Mouse (Mus musculus): ENCODE measurements around the gene Kcnq5. TPM values are rescaled to one million over a fixed set of nuclear protein-coding genes. Genes with fewer than 3 reads are reported as not detected.

Kcnq5 gene
- total and polyA plus RNA-seq, 3 experiments = 6.5 to 8.7 (median 8.2) TPM

- Histone ChIP-seq H3K79me2 (replicated peaks; ENCODE audit: control insufficient read depth, extremely low read depth, insufficient read depth, poor library complexity, severe bottlenecking) (no peaks in the 10 kb centered on the region), H3K9me3 (replicated peaks; ENCODE audit: low read length) (no peaks in the 10 kb centered on the region), H3K9ac (ENCODE audit: insufficient read depth, low read depth) (no peak overlapping the region), H3K27me3 (replicated peaks) (no peaks in the 10 kb centered on the region), H3K4me3 (replicated peaks in 1 of 3; ENCODE audit: low read depth in 2 of 3, low read length in 2 of 3, poor library complexity in 1 of 3) (no peak overlapping the region), H3K4me2 (ENCODE audit: insufficient read depth, low read depth, poor library complexity, severe bottlenecking) (no peak overlapping the region), H3K36me3 (replicated peaks in 1 of 2; ENCODE audit: control insufficient read depth in 1 of 2, insufficient read depth in 1 of 2, low read length in 1 of 2) (peaks cover 0 to 7% of the 10 kb centered on the region in 2 experiments), H3K4me1 (ENCODE audit: control insufficient read depth in 1 of 2, insufficient read depth in 2 of 2) (no peaks in the 10 kb centered on the region; a peak in 1 of 4 replicates), H3K27ac (ENCODE audit: insufficient read depth, low read depth) (no peak overlapping the region)
- no peak for DNase-seq (ENCODE audit: extremely low read depth)
- TF ChIP-seq ZKSCAN1 (IDR thresholded peaks at IDR 0.05; ENCODE audit: borderline replicate concordance, low read depth, low read length) (no peak), ETS1 (conservative IDR thresholded peaks at IDR 0.05; ENCODE audit: low read depth, low read length) (no peak), CTCF (conservative IDR thresholded peaks at IDR 0.05 in 1 of 2, IDR thresholded peaks at IDR 0.05 in 1 of 2; ENCODE audit: low read depth in 2 of 2, low read length in 2 of 2) (no peak), E2F4 (IDR thresholded peaks at IDR 0.05; ENCODE audit: insufficient replicate concordance, low read depth, low read length) (no peak), MAFK (IDR thresholded peaks at IDR 0.05; ENCODE audit: insufficient replicate concordance, low read length) (no peak)
- dilution Hi-C loops (cut with MboI; ENCODE audit: extremely low pct_ligation_motif_present, extremely low pct_unique_long_range_greater_than_20kb, low sequenced_read_pairs) (no loop called here), in situ Hi-C loops (cut with MboI; ENCODE audit: low pct_ligation_motif_present, low pct_unique_long_range_greater_than_20kb, low sequenced_read_pairs) (no loop called here)
Observed at GRCm38 (mm10) chr1:21448227-21448626, 513.5 kb downstream of the Kcnq5 start.

DNA sequence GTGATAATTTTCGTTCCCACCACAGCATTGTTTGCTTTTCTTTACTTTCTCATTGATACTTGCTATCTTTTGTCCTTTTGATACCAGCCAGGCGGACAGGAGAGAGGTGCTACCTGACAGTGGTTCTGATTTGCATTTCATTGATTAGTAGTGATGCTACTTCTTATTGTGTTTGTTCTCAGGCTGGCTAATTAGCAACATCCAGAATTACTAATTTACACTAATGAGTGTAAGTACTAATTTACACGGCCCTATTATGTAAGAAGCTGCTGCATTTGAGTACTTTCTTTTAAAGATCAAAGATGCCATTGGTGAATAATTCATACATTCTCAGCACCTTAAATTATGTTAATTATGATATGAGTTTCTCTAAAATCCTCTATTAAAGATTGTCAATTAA lies 525.0 kb downstream of the Kcnq5 start:
- no peak for TF ChIP-seq POLR2A (IDR thresholded peaks at IDR 0.05; ENCODE audit: low read depth, low read length)
- TF ChIP-seq JUND (conservative IDR thresholded peaks at IDR 0.05; ENCODE audit: low read depth, low read length) = no peak
- no peak for TF ChIP-seq MAX (IDR thresholded peaks at IDR 0.05; ENCODE audit: low read length)
- TF ChIP-seq ZKSCAN1 (IDR thresholded peaks at IDR 0.05; ENCODE audit: borderline replicate concordance, low read depth, low read length) = no peak
- TF ChIP-seq CTCF (conservative IDR thresholded peaks at IDR 0.05 in 1 of 2, IDR thresholded peaks at IDR 0.05 in 1 of 2; ENCODE audit: low read depth in 2 of 2, low read length in 2 of 2) = no peak
- TF ChIP-seq HCFC1 (IDR thresholded peaks at IDR 0.05; ENCODE audit: low read depth, low read length) = no peak
- no peak for TF ChIP-seq CHD1 (IDR thresholded peaks at IDR 0.05; ENCODE audit: low read depth, low read length)
- no peak for TF ChIP-seq RCOR1 (conservative IDR thresholded peaks at IDR 0.05; ENCODE audit: low read depth, low read length)
- no peak for TF ChIP-seq NRF1 (IDR thresholded peaks at IDR 0.05; ENCODE audit: low read depth, low read length)
- TF ChIP-seq ETS1 (conservative IDR thresholded peaks at IDR 0.05; ENCODE audit: low read depth, low read length) = no peak
- no peak for TF ChIP-seq USF2 (conservative IDR thresholded peaks at IDR 0.05; ENCODE audit: low read depth, low read length)
- TF ChIP-seq MXI1 (IDR thresholded peaks at IDR 0.05; ENCODE audit: low read depth, low read length) = no peak
- no peak overlapping the region for H3K4me2 ChIP-seq (ENCODE audit: insufficient read depth, low read depth, poor library complexity, severe bottlenecking)

DNA sequence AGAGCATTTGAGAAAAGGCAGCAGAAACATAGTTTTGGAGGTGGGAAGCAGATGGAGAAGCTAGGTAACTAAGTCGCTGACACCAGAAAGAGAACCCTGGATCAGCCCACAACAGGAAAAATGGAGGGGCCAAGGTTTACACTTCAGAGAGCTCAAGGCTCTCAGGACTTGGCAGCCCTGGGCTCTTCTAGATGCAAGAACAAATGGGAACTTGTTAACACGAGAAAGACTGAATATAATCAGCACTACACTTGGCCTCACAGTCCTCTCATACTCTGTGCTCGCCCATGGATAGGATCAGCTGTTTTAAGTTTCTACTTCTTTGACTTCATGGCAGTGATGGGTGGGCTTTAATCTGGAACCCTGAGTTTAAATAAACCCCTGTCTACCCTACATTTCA lies 526.9 kb downstream of the Kcnq5 start:
- in situ Hi-C loops (cut with MboI; ENCODE audit: low pct_ligation_motif_present, low pct_unique_long_range_greater_than_20kb, low sequenced_read_pairs) = no loop called here

More for the DNA sequence above, 525.0 kb downstream of the Kcnq5 start:
- dilution Hi-C loops (cut with MboI; ENCODE audit: extremely low pct_ligation_motif_present, extremely low pct_unique_long_range_greater_than_20kb, low sequenced_read_pairs) (no loop called here), in situ Hi-C loops (cut with MboI; ENCODE audit: low pct_ligation_motif_present, low pct_unique_long_range_greater_than_20kb, low sequenced_read_pairs) (no loop called here)
- no peak for DNase-seq (ENCODE audit: extremely low read depth)
- Histone ChIP-seq H3K4me1 (ENCODE audit: control insufficient read depth in 1 of 2, insufficient read depth in 2 of 2) (no peaks in the 10 kb centered on the region), H3K9me3 (replicated peaks; ENCODE audit: low read length) (no peaks in the 10 kb centered on the region), H3K79me2 (replicated peaks; ENCODE audit: control insufficient read depth, extremely low read depth, insufficient read depth, poor library complexity, severe bottlenecking) (no peaks in the 10 kb centered on the region), H3K27ac (ENCODE audit: insufficient read depth, low read depth) (no peak overlapping the region), H3K36me3 (replicated peaks in 1 of 2; ENCODE audit: control insufficient read depth in 1 of 2, insufficient read depth in 1 of 2, low read length in 1 of 2) (no peaks in the 10 kb centered on the region), H3K4me3 (replicated peaks in 1 of 3; ENCODE audit: low read depth in 2 of 3, low read length in 2 of 3, poor library complexity in 1 of 3) (no peak overlapping the region), H3K27me3 (replicated peaks) (no peaks in the 10 kb centered on the region), H3K9ac (ENCODE audit: insufficient read depth, low read depth) (no peak overlapping the region)

More for the DNA sequence above, 526.9 kb downstream of the Kcnq5 start:
- no peak overlapping the region for H3K27ac ChIP-seq (ENCODE audit: insufficient read depth, low read depth)
- H3K9me3 ChIP-seq (replicated peaks; ENCODE audit: low read length) = no peaks in the 10 kb centered on the region
- dilution Hi-C loops (cut with MboI; ENCODE audit: extremely low pct_ligation_motif_present, extremely low pct_unique_long_range_greater_than_20kb, low sequenced_read_pairs) = no loop called here
- H3K4me2 ChIP-seq (ENCODE audit: insufficient read depth, low read depth, poor library complexity, severe bottlenecking) = no peak overlapping the region
- no peak overlapping the region for H3K9ac ChIP-seq (ENCODE audit: insufficient read depth, low read depth)
- H3K79me2 ChIP-seq (replicated peaks; ENCODE audit: control insufficient read depth, extremely low read depth, insufficient read depth, poor library complexity, severe bottlenecking) = no peaks in the 10 kb centered on the region
- H3K4me1 ChIP-seq (ENCODE audit: control insufficient read depth in 1 of 2, insufficient read depth in 2 of 2) = no peaks in the 10 kb centered on the region
- no peak overlapping the region for H3K4me3 ChIP-seq (replicated peaks in 1 of 3; ENCODE audit: low read depth in 2 of 3, low read length in 2 of 3, poor library complexity in 1 of 3)
- H3K36me3 ChIP-seq (replicated peaks in 1 of 2; ENCODE audit: control insufficient read depth in 1 of 2, insufficient read depth in 1 of 2, low read length in 1 of 2) = no peaks in the 10 kb centered on the region
- no peaks in the 10 kb centered on the region for H3K27me3 ChIP-seq (replicated peaks)
- TF ChIP-seq RCOR1 (conservative IDR thresholded peaks at IDR 0.05; ENCODE audit: low read depth, low read length) (no peak), UBTF (IDR thresholded peaks at IDR 0.05; ENCODE audit: low read depth, low read length) (no peak), POLR2A (IDR thresholded peaks at IDR 0.05; ENCODE audit: low read depth, low read length) (no peak), POLR2AphosphoS2 (IDR thresholded peaks at IDR 0.05; ENCODE audit: low read depth, low read length) (no peak), BHLHE40 (IDR thresholded peaks at IDR 0.05; ENCODE audit: low read depth, low read length) (no peak), CHD1 (IDR thresholded peaks at IDR 0.05; ENCODE audit: low read depth, low read length) (no peak), MAZ (IDR thresholded peaks at IDR 0.05; ENCODE audit: low read depth, low read length) (no peak)
- no peak for DNase-seq (ENCODE audit: extremely low read depth)
